Mouse (Mus musculus) liver, adult 2 months (tissue): ENCODE results near the gene Wfikkn2. TPM values are rescaled to one million over a fixed set of nuclear protein-coding genes. Genes with fewer than 3 reads are reported as not detected.

Experiments used
- DNase-seq: peaks from one replicate; pipeline ENCODE4 v3.0.0-alpha.2; 2011; ENCODE audit warnings: low read depth, low spot score; ENCODE audit errors: extremely low read depth
- H3K27ac ChIP-seq: fragments of 200-500 bp; replicated peaks from 2 replicates; pipeline ENCODE4 v1.5.1; 2012; ENCODE audit warnings: low read depth, mild to moderate bottlenecking, control low read depth, inconsistent platforms, low read length; ENCODE audit not compliant: insufficient read depth
- H3K27me3 ChIP-seq: fragments of 200-500 bp; 2 replicates; pipeline ENCODE4 v1.6.1; 2012; ENCODE audit warnings: mild to moderate bottlenecking, moderate library complexity, low read length, inconsistent platforms; ENCODE audit not compliant: control insufficient read depth, insufficient read depth
- H3K36me3 ChIP-seq: fragments of 200-500 bp; 2 replicates; pipeline ENCODE4 v1.6.1; 2012; ENCODE audit warnings: low read length, inconsistent platforms; ENCODE audit not compliant: control insufficient read depth, insufficient read depth
- H3K4me1 ChIP-seq: fragments of 200-500 bp; 2 replicates; pipeline ENCODE4 v1.6.1; 2011; ENCODE audit warnings: low read length; ENCODE audit not compliant: control insufficient read depth, insufficient read depth
- H3K4me3 ChIP-seq: fragments of 200-500 bp; 2 replicates; pipeline ENCODE4 v1.5.1; 2011; ENCODE audit warnings: low read depth, mild to moderate bottlenecking, control low read depth, low read length, moderate library complexity; ENCODE audit not compliant: insufficient read depth
- H3K79me2 ChIP-seq: fragments of 200-500 bp; 2 replicates; pipeline ENCODE4 v1.6.1; 2012; ENCODE audit warnings: inconsistent platforms, mild to moderate bottlenecking, low read length, moderate library complexity; ENCODE audit not compliant: control insufficient read depth, insufficient read depth
- H3K9ac ChIP-seq: fragments of 200-500 bp; 2 replicates; pipeline ENCODE4 v1.6.1; 2012; ENCODE audit warnings: low read depth, mild to moderate bottlenecking, control low read depth, inconsistent platforms, low read length
- CTCF ChIP-seq: fragments of 200-500 bp; IDR thresholded peaks from 2 replicates; pipeline ENCODE4 v1.5.1; 2011; ENCODE audit warnings: low read depth, low read length, control low read depth
- POLR2A ChIP-seq: fragments of 200-500 bp; IDR thresholded peaks from 2 replicates; pipeline ENCODE4 v1.6.1; 2011; ENCODE audit warnings: low read length, control low read depth; ENCODE audit not compliant: insufficient read depth; ENCODE audit errors: extremely low read depth
- WGBS: fragments of 180-500 bp; shearing (Covaris S2); methylation state at CpG from one replicate; pipeline ENCODE4 v1.1.7; 2018; 5-methylcytosine and 5-hydroxymethylcytosine counted together
- polyA plus RNA-seq: library from polyadenylated mRNA; depleted of rRNA; stranded (reverse); fragments of >200 nt; gene quantifications from 2 replicates; pipeline ENCODE4 v1.2.3, GENCODE M21; 2012
- total RNA-seq: library from RNA; depleted of rRNA; stranded (reverse); fragments of >200 nt; gene quantifications from 2 replicates; pipeline ENCODE4 v1.2.3, GENCODE M21; 2014

Wfikkn2 gene
- total and polyA plus RNA-seq, 2 experiments = under 0.01 to 0.04 TPM

DNA sequence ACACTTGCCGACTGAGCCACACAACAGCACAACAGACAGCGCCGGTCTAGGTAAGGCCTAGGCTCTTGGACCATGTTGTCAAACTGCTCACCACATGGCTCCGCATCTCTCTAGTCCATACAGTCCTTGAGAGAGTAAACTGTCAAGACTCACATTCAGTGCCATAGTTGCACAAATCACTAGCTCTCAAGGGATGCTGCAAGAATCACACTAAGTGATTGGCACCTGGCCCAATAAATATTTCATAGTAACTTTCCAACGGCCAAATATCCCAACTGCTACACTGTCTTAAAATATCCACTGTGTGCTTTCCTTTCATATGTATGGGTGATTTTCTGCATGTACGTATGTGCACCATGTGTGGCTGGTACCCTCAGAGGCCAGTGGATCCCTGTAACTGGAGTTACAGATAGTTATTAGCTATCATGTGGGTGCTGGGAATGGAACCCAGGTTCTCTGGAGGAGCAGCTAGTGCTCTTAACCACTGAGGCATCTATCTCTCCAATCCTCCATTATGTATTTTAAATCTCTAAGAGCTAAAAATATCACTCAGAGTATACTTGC is 37.8 kb upstream of the Wfikkn2 start:
- peaks cover 25% of the 10 kb centered on the region for H3K36me3 ChIP-seq
- peak; percentile 43 for DNase-seq
- H3K9ac ChIP-seq = no peak overlapping the region

DNA sequence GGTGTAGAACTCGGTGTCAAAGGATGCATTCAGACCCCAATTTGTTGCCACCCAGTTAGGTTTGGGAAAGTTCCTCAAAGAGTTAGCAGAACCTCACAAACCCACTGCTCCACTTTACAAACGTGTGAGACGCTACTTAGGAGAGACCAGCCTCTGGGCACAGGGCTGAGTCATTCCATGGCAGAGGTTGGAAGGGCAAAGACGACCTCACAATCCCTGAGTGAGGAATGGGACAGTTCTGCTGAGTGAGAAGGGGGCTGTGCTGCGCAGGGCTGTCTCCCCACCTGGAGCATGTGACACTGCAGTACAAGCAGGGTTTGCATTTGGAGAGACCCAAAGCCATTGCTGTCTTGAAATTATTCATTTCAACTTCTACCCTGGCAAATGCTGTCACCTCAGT is 36.5 kb upstream of the Wfikkn2 start:
- TF ChIP-seq CTCF = no peak
- no peak for TF ChIP-seq POLR2A
- Histone ChIP-seq H3K79me2 (no peaks in the 10 kb centered on the region), H3K4me1 (peaks cover 17% of the 10 kb centered on the region), H3K4me3 (no peak overlapping the region), H3K27ac (peak overlapping the region; percentile 53), H3K9ac (0 out of 2 replicates have a peak overlapping the region, but pooled peaks have one; percentile 6), H3K27me3 (no peaks in the 10 kb centered on the region), H3K36me3 (peaks cover 14% of the 10 kb centered on the region)
- no peak for DNase-seq
- whole genome bisulfite sequencing = 32% methylated on average over 5 of the region's 5 CpGs

More for the DNA sequence above, 37.8 kb upstream of the Wfikkn2 start:
- no peak overlapping the region for H3K27ac ChIP-seq
- peaks cover 17% of the 10 kb centered on the region for H3K4me1 ChIP-seq
- TF ChIP-seq CTCF = no peak
- no peak for TF ChIP-seq POLR2A
- WGBS = 60% methylated on average over 6 of the region's 6 CpGs
- no peaks in the 10 kb centered on the region for H3K27me3 ChIP-seq
- H3K4me3 ChIP-seq = no peak overlapping the region
- no peaks in the 10 kb centered on the region for H3K79me2 ChIP-seq

DNA sequence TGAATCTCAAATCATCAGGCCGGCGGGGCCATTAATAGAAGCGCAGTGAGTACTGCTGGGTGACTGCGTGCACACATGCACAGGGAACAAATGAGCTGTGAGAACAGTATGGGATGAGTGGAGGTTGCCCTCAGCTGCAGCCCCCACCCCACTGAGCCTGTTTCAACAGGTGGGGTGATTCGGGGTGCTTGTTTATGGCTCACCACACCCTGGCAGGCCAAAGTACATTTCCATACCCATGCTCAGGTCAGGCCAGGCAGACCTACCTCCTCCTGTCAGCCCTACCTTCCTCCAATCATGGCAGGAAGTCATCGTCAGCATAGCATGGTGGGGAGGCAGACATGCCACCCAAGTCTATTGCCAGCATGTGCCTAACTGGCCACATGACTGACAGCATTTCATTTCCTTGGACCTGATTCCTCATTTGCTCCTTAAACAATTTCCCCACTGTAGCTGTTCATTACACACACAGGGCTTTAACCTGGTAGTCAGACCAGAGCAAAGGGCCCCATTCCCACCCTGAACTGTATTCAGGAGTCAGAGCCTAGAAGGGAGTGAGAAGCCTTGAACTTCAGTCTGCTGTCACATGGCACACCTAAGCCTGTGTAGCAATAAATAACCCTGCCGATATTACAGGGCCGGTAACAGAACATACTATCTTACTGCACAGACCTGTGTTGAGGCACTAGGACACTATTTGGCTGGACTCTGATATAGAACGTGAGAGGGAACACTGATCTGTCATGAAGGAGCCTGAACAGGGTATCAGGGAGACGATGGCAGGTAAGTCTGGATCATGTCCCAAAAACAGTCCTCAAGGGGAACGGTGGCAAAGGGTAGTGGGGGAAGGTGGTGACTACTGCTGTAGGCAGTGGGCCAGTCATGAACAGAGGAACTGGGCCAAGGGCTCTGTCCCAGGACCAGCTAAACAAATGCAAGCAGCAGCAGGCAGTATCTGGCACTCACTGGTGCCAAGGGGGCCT is 35.7 kb upstream of the Wfikkn2 start, which contains the start of gene Gm21885:
Gene Gm21885, plus strand, starts transcription at position 675 of the 983 bp plus-strand sequence.
- Histone ChIP-seq H3K4me3 (no peak within 1 kb of the TSS), H3K9ac (0 out of 2 replicates have a peak within 1 kb of the TSS, but pooled peaks have one; percentile 6), H3K27ac (peak within 1 kb of the TSS; percentile 53), H3K27me3 (no peaks in the 10 kb centered on the region), H3K4me1 (peaks cover 19% of the 10 kb centered on the region), H3K79me2 (no peaks in the 10 kb centered on the region), H3K36me3 (peaks cover 12% of the 10 kb centered on the region)
- TF ChIP-seq POLR2A (no peak), CTCF (no peak)
- DNase-seq = peak; percentile 87
- 46% methylated on average over 11 of the region's 11 CpGs for WGBS

DNA sequence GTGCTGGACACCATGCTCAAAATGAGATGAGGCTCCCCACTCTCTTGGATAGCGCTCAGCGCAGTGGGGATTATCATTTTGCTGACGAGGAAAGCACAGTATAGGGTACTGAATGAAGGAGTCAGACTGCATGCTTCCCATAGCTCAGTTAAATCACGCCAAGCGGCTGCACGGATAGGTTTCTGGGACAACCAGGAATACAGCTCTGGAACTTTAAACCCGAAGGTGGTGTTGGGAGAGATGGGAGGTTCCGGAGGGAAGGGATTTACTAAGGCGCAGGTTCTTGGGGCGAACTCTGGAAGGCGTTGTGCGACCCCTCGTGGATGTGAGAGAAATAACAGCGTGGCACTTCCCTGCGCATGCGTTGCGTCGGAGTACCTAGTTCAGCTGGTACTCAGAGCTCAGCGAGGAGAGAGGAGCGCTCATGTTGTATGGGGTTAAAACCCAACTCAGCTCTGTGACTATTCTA is 31.1 kb upstream of the Wfikkn2 start:
- peak overlapping the region; percentile 19; the same call in 1 of the 2 replicates for H3K9ac ChIP-seq
- peaks cover 26% of the 10 kb centered on the region for H3K4me1 ChIP-seq
- no peaks in the 10 kb centered on the region for H3K79me2 ChIP-seq
- no peak overlapping the region for H3K27ac ChIP-seq
- H3K36me3 ChIP-seq = no peaks in the 10 kb centered on the region
- 10% methylated on average over 20 of the region's 20 CpGs for WGBS
- no peaks in the 10 kb centered on the region for H3K27me3 ChIP-seq
- TF ChIP-seq POLR2A (no peak), CTCF (peak; percentile 98)
- H3K4me3 ChIP-seq = no peak overlapping the region
- peak; percentile 85 for DNase-seq

DNA sequence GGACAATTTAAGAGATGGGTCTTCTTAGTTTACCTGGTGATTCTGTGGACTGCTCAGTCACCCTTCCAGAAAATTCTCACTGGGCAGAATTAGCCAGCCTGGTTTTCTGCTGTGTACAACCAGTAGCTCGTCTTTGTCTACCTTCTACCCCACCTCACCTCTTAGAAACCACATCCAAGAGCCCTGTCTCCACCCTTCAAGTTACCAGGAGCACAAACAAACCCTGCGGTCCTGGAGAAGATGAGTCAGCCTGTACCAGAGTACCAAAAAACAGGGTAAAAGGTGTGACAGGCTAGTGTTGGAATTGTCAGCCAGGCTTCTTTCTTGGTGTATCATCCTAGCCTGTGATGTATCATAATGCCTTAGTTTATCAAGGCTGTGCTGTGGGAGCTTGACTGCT is 29.9 kb upstream of the Wfikkn2 start:
- 90% methylated on average over 2 of the region's 2 CpGs for WGBS
- DNase-seq = no peak
- no peak overlapping the region for H3K4me3 ChIP-seq
- no peaks in the 10 kb centered on the region for H3K79me2 ChIP-seq
- H3K36me3 ChIP-seq = no peaks in the 10 kb centered on the region
- H3K4me1 ChIP-seq = peaks cover 18% of the 10 kb centered on the region
- H3K9ac ChIP-seq = no peak overlapping the region
- H3K27ac ChIP-seq = no peak overlapping the region
- TF ChIP-seq CTCF = no peak
- TF ChIP-seq POLR2A = no peak
- H3K27me3 ChIP-seq = no peaks in the 10 kb centered on the region
